Mouse (Mus musculus) liver, postnatal 0 days (tissue): Measurements from ENCODE around the gene Btbd18.

ENCODE experiments used
- CTCF ChIP-seq: sonication (generic); IDR thresholded peaks from 2 replicates; pipeline ENCODE4 v1.5.1; 2016; ENCODE audit warnings: antibody characterized with exemption, low read depth
- EP300 ChIP-seq: IDR thresholded peaks from 2 replicates; pipeline ENCODE4 v1.6.1; 2016; ENCODE audit warnings: antibody characterized with exemption, low read depth, mild to moderate bottlenecking

GRCm38 (mm10) chr2:84632999-84633398 is 25.9 kb upstream of the Btbd18 start:
- TF ChIP-seq CTCF (no peak), EP300 (no peak)
